Mouse (Mus musculus): ENCODE measurements around the gene Tap2. TPM values are rescaled to one million over a fixed set of nuclear protein-coding genes. Genes with fewer than 3 reads are reported as not detected.

The Tap2 gene
- polyA plus RNA-seq, 1 experiment from 2014 or later = 0.41 TPM

GRCm38 (mm10) chr17:34198521-34198912 lies 4.8 kb upstream of the Tap2 start:
- Histone ChIP-seq H3K4me3 (ENCODE audit: low read depth, low read length) (peak overlapping the region; percentile 18; the same call in 1 of the 2 replicates), H3K4me2 (ENCODE audit: low read depth, low read length, severe bottlenecking) (peak overlapping the region; percentile 44; the same call in 1 of the 2 replicates), H3K9me3 (ENCODE audit: control insufficient read depth, low read length) (no peaks in the 10 kb centered on the region), H3K9ac (ENCODE audit: low read length) (no peak overlapping the region), H3K27ac (ENCODE audit: low read depth, low read length) (no peak overlapping the region), H3K27me3 (ENCODE audit: control insufficient read depth, insufficient read depth, low read length) (peaks cover 49% of the 10 kb centered on the region), H3K36me3 (ENCODE audit: control insufficient read depth, insufficient read depth, low read length) (no peaks in the 10 kb centered on the region), H3K4me1 (replicated peaks; ENCODE audit: control insufficient read depth, insufficient read depth, low read length) (peaks cover 5% of the 10 kb centered on the region)
- WGBS = 7% methylated on average over 11 of the region's 11 CpGs
- DNase-seq (ENCODE audit: low spot score) (no peak), ATAC-seq (replicated peaks; ENCODE audit: low FRiP score) (no peak)

GRCm38 (mm10) chr17:34199050-34199619 lies 4.2 kb upstream of the Tap2 start:
- WGBS = 64% methylated on average over 12 of the region's 12 CpGs
- Histone ChIP-seq H3K9me3 (ENCODE audit: control insufficient read depth, low read length) (no peaks in the 10 kb centered on the region), H3K27ac (ENCODE audit: low read depth, low read length) (no peak overlapping the region), H3K36me3 (ENCODE audit: control insufficient read depth, insufficient read depth, low read length) (no peaks in the 10 kb centered on the region), H3K9ac (ENCODE audit: low read length) (no peak overlapping the region), H3K4me3 (ENCODE audit: low read depth, low read length) (no peak overlapping the region), H3K4me2 (ENCODE audit: low read depth, low read length, severe bottlenecking) (no peak overlapping the region), H3K4me1 (replicated peaks; ENCODE audit: control insufficient read depth, insufficient read depth, low read length) (peaks cover 5% of the 10 kb centered on the region), H3K27me3 (ENCODE audit: control insufficient read depth, insufficient read depth, low read length) (peaks cover 45% of the 10 kb centered on the region)
- ATAC-seq (replicated peaks; ENCODE audit: low FRiP score) (no peak), DNase-seq (ENCODE audit: low spot score) (no peak)

GRCm38 (mm10) chr17:34200047-34200446 lies 3.3 kb upstream of the Tap2 start:
- Histone ChIP-seq H3K4me3 (ENCODE audit: low read depth, low read length) (no peak overlapping the region), H3K27me3 (ENCODE audit: control insufficient read depth, insufficient read depth, low read length) (peaks cover 49% of the 10 kb centered on the region), H3K4me1 (replicated peaks; ENCODE audit: control insufficient read depth, insufficient read depth, low read length) (peaks cover 9% of the 10 kb centered on the region), H3K27ac (ENCODE audit: low read depth, low read length) (no peak overlapping the region), H3K36me3 (ENCODE audit: control insufficient read depth, insufficient read depth, low read length) (no peaks in the 10 kb centered on the region), H3K9ac (ENCODE audit: low read length) (no peak overlapping the region), H3K4me2 (ENCODE audit: low read depth, low read length, severe bottlenecking) (no peak overlapping the region), H3K9me3 (ENCODE audit: control insufficient read depth, low read length) (no peaks in the 10 kb centered on the region)
- DNase-seq (ENCODE audit: low spot score) (no peak), ATAC-seq (replicated peaks; ENCODE audit: low FRiP score) (no peak)
- 78% methylated on average over 10 of the region's 10 CpGs for WGBS

GRCm38 (mm10) chr17:34200772-34201505 lies 2.4 kb upstream of the Tap2 start:
- H3K4me2 ChIP-seq (ENCODE audit: low read depth, low read length, severe bottlenecking) = no peak overlapping the region
- H3K36me3 ChIP-seq (ENCODE audit: control insufficient read depth, insufficient read depth, low read length) = no peaks in the 10 kb centered on the region
- DNase-seq (ENCODE audit: low spot score) (no peak), ATAC-seq (replicated peaks; ENCODE audit: low FRiP score) (no peak)
- H3K4me1 ChIP-seq (replicated peaks; ENCODE audit: control insufficient read depth, insufficient read depth, low read length) = peaks cover 9% of the 10 kb centered on the region
- no peak overlapping the region for H3K9ac ChIP-seq (ENCODE audit: low read length)
- 88% methylated on average over 16 of the region's 16 CpGs for WGBS
- H3K27ac ChIP-seq (ENCODE audit: low read depth, low read length) = no peak overlapping the region
- no peak overlapping the region for H3K4me3 ChIP-seq (ENCODE audit: low read depth, low read length)
- H3K9me3 ChIP-seq (ENCODE audit: control insufficient read depth, low read length) = no peaks in the 10 kb centered on the region
- peaks cover 53% of the 10 kb centered on the region for H3K27me3 ChIP-seq (ENCODE audit: control insufficient read depth, insufficient read depth, low read length)

GRCm38 (mm10) chr17:34201506-34202055 lies 1.7 kb upstream of the Tap2 start:
- no peak for ATAC-seq (replicated peaks; ENCODE audit: low FRiP score)
- 71% methylated on average over 7 of the region's 7 CpGs for WGBS

GRCm38 (mm10) chr17:34202760-34203442 lies 426 bp upstream of the Tap2 start:
- ATAC-seq (replicated peaks; ENCODE audit: low FRiP score) (peak; percentile 65; the same call in 1 of the 2 replicates), DNase-seq (ENCODE audit: low spot score) (no peak)
- Histone ChIP-seq H3K4me3 (ENCODE audit: low read depth, low read length) (no peak overlapping the region), H3K4me2 (ENCODE audit: low read depth, low read length, severe bottlenecking) (no peak overlapping the region), H3K9me3 (ENCODE audit: control insufficient read depth, low read length) (no peaks in the 10 kb centered on the region), H3K4me1 (replicated peaks; ENCODE audit: control insufficient read depth, insufficient read depth, low read length) (peaks cover 9% of the 10 kb centered on the region), H3K36me3 (ENCODE audit: control insufficient read depth, insufficient read depth, low read length) (no peaks in the 10 kb centered on the region), H3K27me3 (ENCODE audit: control insufficient read depth, insufficient read depth, low read length) (peaks cover 36% of the 10 kb centered on the region), H3K9ac (ENCODE audit: low read length) (no peak overlapping the region), H3K27ac (ENCODE audit: low read depth, low read length) (no peak overlapping the region)
- 76% methylated on average over 4 of the region's 4 CpGs for WGBS

More at GRCm38 (mm10) chr17:34201506-34202055, 1.7 kb upstream of the Tap2 start:
- H3K4me1 ChIP-seq (replicated peaks; ENCODE audit: control insufficient read depth, insufficient read depth, low read length) = peaks cover 9% of the 10 kb centered on the region
- no peak overlapping the region for H3K27ac ChIP-seq (ENCODE audit: low read depth, low read length)
- H3K4me3 ChIP-seq (ENCODE audit: low read depth, low read length) = no peak overlapping the region
- H3K27me3 ChIP-seq (ENCODE audit: control insufficient read depth, insufficient read depth, low read length) = peaks cover 49% of the 10 kb centered on the region
- no peak overlapping the region for H3K9ac ChIP-seq (ENCODE audit: low read length)
- H3K4me2 ChIP-seq (ENCODE audit: low read depth, low read length, severe bottlenecking) = no peak overlapping the region
- no peak for DNase-seq (ENCODE audit: low spot score)
- no peaks in the 10 kb centered on the region for H3K9me3 ChIP-seq (ENCODE audit: control insufficient read depth, low read length)
- H3K36me3 ChIP-seq (ENCODE audit: control insufficient read depth, insufficient read depth, low read length) = no peaks in the 10 kb centered on the region

- under 1% methylated on average over 44 of the region's 44 CpGs for WGBS
- no peak overlapping the region for H3K27ac ChIP-seq (ENCODE audit: low read depth, low read length)
- H3K4me3 ChIP-seq (ENCODE audit: low read depth, low read length) = peak overlapping the region; percentile 50
- ATAC-seq (replicated peaks; ENCODE audit: low FRiP score) (0 out of 2 replicates have a peak, but pooled peaks have one; percentile 27), DNase-seq (ENCODE audit: low spot score) (peak; percentile 90)
- peak overlapping the region; percentile 86 for H3K4me2 ChIP-seq (ENCODE audit: low read depth, low read length, severe bottlenecking)
- peak overlapping the region; percentile 57 for H3K9ac ChIP-seq (ENCODE audit: low read length)
- peaks cover 4% of the 10 kb centered on the region for H3K4me1 ChIP-seq (replicated peaks; ENCODE audit: control insufficient read depth, insufficient read depth, low read length)
- H3K9me3 ChIP-seq (ENCODE audit: control insufficient read depth, low read length) = no peaks in the 10 kb centered on the region
- peaks cover 21% of the 10 kb centered on the region for H3K27me3 ChIP-seq (ENCODE audit: control insufficient read depth, insufficient read depth, low read length)
- no peaks in the 10 kb centered on the region for H3K36me3 ChIP-seq (ENCODE audit: control insufficient read depth, insufficient read depth, low read length)
These were observed 1.1 kb downstream of the Tap2 start for GRCm38 (mm10) chr17:34204303-34205010.
